Mouse (Mus musculus) megakaryocyte, embryonic 14.5 days (primary cell): ENCODE measurements around the gene Slc25a34.

Experiments used
- FLI1 ChIP-seq: IDR thresholded peaks from 2 replicates; pipeline ENCODE4 v1.6.1; 2012; ENCODE audit warnings: low read length, inconsistent platforms, mixed read lengths
- GATA1 ChIP-seq: IDR thresholded peaks from 3 replicates; pipeline ENCODE4 v1.6.1; 2012; ENCODE audit warnings: mixed read lengths, low read length, inconsistent platforms, borderline replicate concordance

DNA sequence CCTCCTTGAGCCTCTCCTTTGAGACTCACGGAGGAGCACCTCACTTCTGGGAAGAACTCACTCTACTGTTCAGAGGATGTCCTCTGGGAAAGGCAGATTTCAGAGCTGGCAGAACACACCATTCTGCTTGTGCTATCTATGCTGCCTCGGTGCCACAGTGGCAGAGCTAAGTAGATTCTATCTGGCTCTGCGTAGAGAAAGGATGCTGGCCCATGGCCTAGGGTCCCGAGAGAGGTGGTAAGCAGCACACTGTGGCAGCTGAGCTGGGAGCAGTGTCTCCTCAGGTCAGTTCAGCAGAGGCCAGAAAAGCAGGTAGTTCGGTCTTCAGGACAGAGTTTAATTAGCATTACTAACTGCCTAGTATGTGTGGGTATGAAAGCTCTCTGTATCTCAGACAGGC lies 24.6 kb upstream of the Slc25a34 start:
- TF ChIP-seq GATA1 (no peak), FLI1 (no peak)
